Mouse (Mus musculus): ENCODE results near the gene Pak1. TPM values are rescaled to one million over a fixed set of nuclear protein-coding genes. Genes with fewer than 3 reads are reported as not detected.

Gene Pak1
- polyA plus RNA-seq, 2 experiments: 4.3 to 8.2 TPM

DNA sequence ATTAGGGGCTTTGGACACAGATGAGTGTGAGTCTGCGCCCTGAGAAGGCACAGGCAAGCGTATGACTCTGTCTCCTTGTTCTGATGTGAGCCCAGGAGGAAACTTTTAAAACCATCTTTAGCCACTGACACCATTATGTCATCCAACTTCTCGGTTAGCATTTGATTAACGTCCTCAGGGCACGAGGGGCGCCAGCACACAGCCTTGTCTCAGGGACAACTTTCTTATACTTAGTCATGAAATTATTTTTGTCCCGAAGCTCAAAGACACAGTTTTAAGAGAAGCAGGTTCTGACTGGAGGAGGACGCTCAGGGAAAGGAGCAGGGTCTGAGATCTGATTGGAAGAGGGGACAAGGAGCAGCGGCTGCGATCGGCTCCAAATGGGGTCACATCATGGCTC lies 23.8 kb upstream of the Pak1 start:
- no peak overlapping the region for H3K27ac ChIP-seq
- H3K9me3 ChIP-seq (ENCODE audit: control insufficient read depth, low read length): no peaks in the 10 kb centered on the region
- no peak overlapping the region for H3K9ac ChIP-seq (replicated peaks)
- no peak overlapping the region for H3K4me3 ChIP-seq (ENCODE audit: insufficient read depth in 1 of 2, low read depth in 2 of 2, low read length in 2 of 2)
- H3K4me1 ChIP-seq (replicated peaks; ENCODE audit: control insufficient read depth in 2 of 2, insufficient read depth in 2 of 2, low read length in 1 of 2): peaks cover 0 to 11% of the 10 kb centered on the region in 2 experiments; a peak in 3 of 4 replicates
- H3K36me3 ChIP-seq (replicated peaks; ENCODE audit: control insufficient read depth, insufficient read depth, low read depth): no peaks in the 10 kb centered on the region
- ATAC-seq (ENCODE audit: insufficient read depth) (no peak), DNase-seq (ENCODE audit: low read depth in 3 of 3, low spot score in 3 of 3) (no peak)
- H3K4me2 ChIP-seq (ENCODE audit: low read depth): no peak overlapping the region
- WGBS (ENCODE audit: insufficient replicate concordance): 64% methylated on average over 11 of the region's 11 CpGs
- TF ChIP-seq EP300 (IDR thresholded peaks at IDR 0.05; ENCODE audit: low read depth) (no peak), CTCF (IDR thresholded peaks at IDR 0.05; ENCODE audit: low read depth) (no peak)
- no peaks in the 10 kb centered on the region for H3K27me3 ChIP-seq (ENCODE audit: control insufficient read depth, insufficient read depth, low read length)

DNA sequence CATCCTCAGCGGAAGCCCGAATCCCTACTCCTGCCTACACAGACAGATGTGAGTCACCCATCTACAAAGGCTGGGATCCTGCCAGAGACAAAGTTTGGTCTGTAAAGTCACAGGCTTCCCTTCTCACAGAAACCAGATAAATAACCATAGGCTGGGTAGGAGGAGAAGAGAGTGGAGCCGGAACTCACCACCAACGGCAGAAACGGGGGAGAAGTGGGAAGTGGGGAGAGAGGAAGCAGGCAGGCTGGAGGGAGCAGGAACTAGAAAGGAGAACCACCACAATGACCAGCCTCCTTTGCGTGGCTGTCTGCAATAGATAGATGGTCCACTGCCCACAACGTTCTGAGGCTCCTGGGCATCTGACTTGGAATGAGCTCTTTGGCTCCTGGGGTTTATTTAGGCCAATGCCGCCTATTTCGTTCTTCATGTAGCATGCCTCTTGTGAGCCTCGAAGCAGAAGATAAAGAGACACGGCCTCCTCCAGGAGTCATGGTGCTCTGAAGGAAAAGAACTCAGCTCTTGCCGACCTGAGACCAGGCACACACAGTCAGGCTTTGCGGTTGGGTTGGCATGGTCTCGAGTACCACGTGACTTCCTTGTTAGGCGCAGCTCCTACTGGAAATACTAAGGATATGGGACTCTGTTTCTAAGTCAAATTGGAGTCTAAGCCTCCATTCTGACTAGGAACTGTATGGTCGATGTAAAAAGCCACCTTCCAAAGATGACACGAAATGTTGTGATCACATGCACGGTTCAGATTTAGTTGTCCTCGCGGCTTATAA lies 23.0 kb upstream of the Pak1 start:
- whole genome bisulfite sequencing (ENCODE audit: insufficient replicate concordance): 48% methylated on average over 21 of the region's 21 CpGs
- Histone ChIP-seq H3K4me3 (ENCODE audit: insufficient read depth in 1 of 2, low read depth in 2 of 2, low read length in 2 of 2) (no peak overlapping the region), H3K36me3 (replicated peaks; ENCODE audit: control insufficient read depth, insufficient read depth, low read depth) (no peaks in the 10 kb centered on the region), H3K9me3 (ENCODE audit: control insufficient read depth, low read length) (no peaks in the 10 kb centered on the region), H3K9ac (replicated peaks) (no peak overlapping the region), H3K27ac (no peak overlapping the region), H3K4me1 (replicated peaks; ENCODE audit: control insufficient read depth in 2 of 2, insufficient read depth in 2 of 2, low read length in 1 of 2) (peaks cover 0 to 11% of the 10 kb centered on the region in 2 experiments; a peak in 3 of 4 replicates), H3K27me3 (ENCODE audit: control insufficient read depth, insufficient read depth, low read length) (no peaks in the 10 kb centered on the region), H3K4me2 (ENCODE audit: low read depth) (no peak overlapping the region)
- no peak for DNase-seq (ENCODE audit: low read depth in 3 of 3, low spot score in 3 of 3)
- TF ChIP-seq CTCF (IDR thresholded peaks at IDR 0.05; ENCODE audit: low read depth): no peak
- no peak for TF ChIP-seq EP300 (IDR thresholded peaks at IDR 0.05; ENCODE audit: low read depth)
- no peak for ATAC-seq (ENCODE audit: insufficient read depth)

DNA sequence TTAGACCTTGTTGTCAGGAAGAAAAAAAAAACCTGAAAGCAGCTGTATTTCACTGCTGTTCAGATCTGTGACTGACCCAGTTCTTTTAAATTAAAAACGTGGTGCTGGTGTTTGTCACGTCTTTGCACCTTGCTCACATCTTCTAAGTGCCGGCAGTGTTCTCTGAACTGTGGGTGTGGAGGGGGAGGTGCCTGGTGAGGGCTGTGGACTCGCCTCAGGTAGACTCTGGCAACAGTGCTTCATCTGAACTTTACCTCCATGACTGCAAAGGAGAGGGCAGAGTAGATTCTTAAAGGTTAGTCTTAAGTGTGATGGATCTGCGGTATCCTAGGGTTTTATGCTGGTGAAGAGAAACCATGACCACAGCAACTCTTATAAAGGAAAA lies 22.4 kb upstream of the Pak1 start:
- no peak overlapping the region for H3K9ac ChIP-seq (replicated peaks)
- TF ChIP-seq CTCF (IDR thresholded peaks at IDR 0.05; ENCODE audit: low read depth) (no peak), EP300 (IDR thresholded peaks at IDR 0.05; ENCODE audit: low read depth) (no peak)
- no peak for ATAC-seq (ENCODE audit: insufficient read depth)
- 71% methylated on average over 5 of the region's 5 CpGs for WGBS (ENCODE audit: insufficient replicate concordance)
- H3K27ac ChIP-seq: no peak overlapping the region
- H3K4me2 ChIP-seq (ENCODE audit: low read depth): no peak overlapping the region
- no peaks in the 10 kb centered on the region for H3K9me3 ChIP-seq (ENCODE audit: control insufficient read depth, low read length)
- no peak for DNase-seq (ENCODE audit: low read depth in 3 of 3, low spot score in 3 of 3)
- H3K4me3 ChIP-seq (ENCODE audit: insufficient read depth in 1 of 2, low read depth in 2 of 2, low read length in 2 of 2): no peak overlapping the region
- no peaks in the 10 kb centered on the region for H3K36me3 ChIP-seq (replicated peaks; ENCODE audit: control insufficient read depth, insufficient read depth, low read depth)
- H3K4me1 ChIP-seq (replicated peaks; ENCODE audit: control insufficient read depth in 2 of 2, insufficient read depth in 2 of 2, low read length in 1 of 2): peaks cover 0 to 11% of the 10 kb centered on the region in 2 experiments; a peak in 3 of 4 replicates
- no peaks in the 10 kb centered on the region for H3K27me3 ChIP-seq (ENCODE audit: control insufficient read depth, insufficient read depth, low read length)

DNA sequence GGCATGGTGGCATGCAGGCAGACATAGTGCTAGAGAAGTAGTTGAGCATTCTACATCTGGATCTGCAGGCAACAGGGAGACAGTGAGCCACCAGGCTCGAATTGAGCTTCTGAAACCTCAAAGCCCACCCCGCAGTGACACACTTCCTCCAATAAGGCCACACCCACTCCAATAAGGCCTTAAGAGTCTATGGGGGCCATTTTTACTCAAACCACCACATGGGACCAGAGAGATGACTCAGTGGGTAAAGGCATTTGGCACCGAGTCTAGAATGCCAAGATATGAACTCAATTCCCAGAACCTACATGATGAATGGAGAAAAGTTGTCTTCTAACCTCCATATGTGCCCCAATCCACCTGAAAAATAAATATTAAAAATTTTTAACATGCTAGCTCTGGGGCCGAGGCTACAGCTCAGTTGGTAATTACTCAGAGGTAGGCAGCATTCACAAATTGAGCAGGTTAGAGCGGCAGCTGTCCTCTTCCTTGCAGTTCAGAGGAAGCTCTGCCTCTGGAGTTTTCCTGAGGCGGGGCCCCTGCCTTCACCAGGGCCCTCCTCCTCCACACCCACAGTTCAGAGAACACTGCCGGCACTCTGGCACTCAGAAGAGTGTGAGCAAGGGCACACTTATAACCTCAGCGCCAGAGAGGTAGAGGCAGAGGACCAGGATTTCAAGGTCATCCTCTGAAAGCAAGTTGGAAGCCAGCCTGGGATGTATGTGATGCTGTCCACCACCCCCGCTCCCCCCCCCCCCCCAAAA lies 21.8 kb upstream of the Pak1 start:
- no peaks in the 10 kb centered on the region for H3K9me3 ChIP-seq (ENCODE audit: control insufficient read depth, low read length)
- no peak overlapping the region for H3K9ac ChIP-seq (replicated peaks)
- TF ChIP-seq CTCF (IDR thresholded peaks at IDR 0.05; ENCODE audit: low read depth): no peak
- no peak for TF ChIP-seq EP300 (IDR thresholded peaks at IDR 0.05; ENCODE audit: low read depth)
- peaks cover 0 to 11% of the 10 kb centered on the region in 2 experiments; a peak in 3 of 4 replicates for H3K4me1 ChIP-seq (replicated peaks; ENCODE audit: control insufficient read depth in 2 of 2, insufficient read depth in 2 of 2, low read length in 1 of 2)
- no peak overlapping the region for H3K27ac ChIP-seq
- WGBS (ENCODE audit: insufficient replicate concordance): 41% methylated on average over 9 of the region's 9 CpGs
- no peaks in the 10 kb centered on the region for H3K36me3 ChIP-seq (replicated peaks; ENCODE audit: control insufficient read depth, insufficient read depth, low read depth)
- no peak overlapping the region for H3K4me3 ChIP-seq (ENCODE audit: insufficient read depth in 1 of 2, low read depth in 2 of 2, low read length in 2 of 2)
- DNase-seq (ENCODE audit: low read depth in 3 of 3, low spot score in 3 of 3): no peak
- no peak overlapping the region for H3K4me2 ChIP-seq (ENCODE audit: low read depth)
- no peak for ATAC-seq (ENCODE audit: insufficient read depth)
- no peaks in the 10 kb centered on the region for H3K27me3 ChIP-seq (ENCODE audit: control insufficient read depth, insufficient read depth, low read length)

DNA sequence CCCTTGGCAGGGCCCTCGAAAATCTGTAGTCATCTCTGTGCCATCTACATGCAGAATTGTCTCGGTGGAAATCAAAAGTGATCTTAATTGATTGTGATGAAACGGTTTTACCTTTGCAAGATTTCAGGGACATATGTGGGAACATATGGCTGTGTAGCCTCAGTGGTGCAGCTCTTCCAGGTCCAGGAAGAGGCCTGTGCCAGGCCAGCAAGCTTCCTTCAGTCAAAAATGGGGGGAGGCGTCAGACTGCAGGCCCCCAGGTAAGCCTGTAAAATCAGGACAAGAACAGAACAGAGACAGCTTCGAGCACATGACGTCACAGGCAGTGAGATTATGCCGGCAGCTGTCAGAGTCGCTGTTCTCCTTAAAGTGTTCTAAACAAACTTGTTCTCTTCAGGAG lies 20.5 kb upstream of the Pak1 start:
- Histone ChIP-seq H3K27ac (no peak overlapping the region), H3K4me3 (ENCODE audit: insufficient read depth in 1 of 2, low read depth in 2 of 2, low read length in 2 of 2) (no peak overlapping the region), H3K4me1 (replicated peaks; ENCODE audit: control insufficient read depth in 2 of 2, insufficient read depth in 2 of 2, low read length in 1 of 2) (peaks cover 0 to 11% of the 10 kb centered on the region in 2 experiments; a peak in 3 of 4 replicates), H3K27me3 (ENCODE audit: control insufficient read depth, insufficient read depth, low read length) (no peaks in the 10 kb centered on the region), H3K9me3 (ENCODE audit: control insufficient read depth, low read length) (no peaks in the 10 kb centered on the region), H3K4me2 (ENCODE audit: low read depth) (no peak overlapping the region), H3K36me3 (replicated peaks; ENCODE audit: control insufficient read depth, insufficient read depth, low read depth) (no peaks in the 10 kb centered on the region), H3K9ac (replicated peaks) (no peak overlapping the region)
- WGBS (ENCODE audit: insufficient replicate concordance): 62% methylated on average over 8 of the region's 8 CpGs
- DNase-seq (ENCODE audit: low read depth in 3 of 3, low spot score in 3 of 3) (no peak), ATAC-seq (ENCODE audit: insufficient read depth) (no peak)
- TF ChIP-seq CTCF (IDR thresholded peaks at IDR 0.05; ENCODE audit: low read depth) (no peak), EP300 (IDR thresholded peaks at IDR 0.05; ENCODE audit: low read depth) (no peak)

Measured in liver, embryonic 14.5 days (tissue).